Mouse (Mus musculus): ENCODE results near the gene Epb41l5. TPM values are rescaled to one million over a fixed set of nuclear protein-coding genes. Genes with fewer than 3 reads are reported as not detected.
A peak's percentile ranks its signal among the peaks of the same experiment; 100 is the strongest.

Epb41l5 gene
- polyA plus RNA-seq, 1 experiment from 2014 or later, result 45.9 TPM

DNA sequence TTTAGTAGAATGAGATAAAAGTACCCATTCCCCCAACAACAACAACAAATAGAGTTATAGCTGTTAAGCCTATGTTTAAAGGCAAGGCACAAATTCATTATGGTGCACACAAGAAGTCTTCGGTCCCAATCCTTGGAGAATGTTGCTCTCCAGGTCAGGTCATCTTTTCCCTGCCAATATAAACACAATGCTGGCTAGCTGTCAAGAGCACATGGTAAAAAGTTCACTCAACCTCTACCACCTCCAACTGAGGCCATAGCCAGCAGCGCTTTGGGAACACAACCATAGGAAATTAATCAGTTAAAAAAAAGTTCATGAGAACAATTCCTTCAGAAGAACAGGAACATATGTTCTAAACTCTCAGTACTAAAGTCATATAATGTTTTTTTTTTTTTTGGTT lies 58.8 kb downstream of the Epb41l5 start:
- Histone ChIP-seq H3K4me2 (no peak overlapping the region), H3K36me3 (no peaks in the 10 kb centered on the region), H3K4me3 (no peak overlapping the region), H3K9ac (no peak overlapping the region), H3K9me3 (no peaks in the 10 kb centered on the region), H3K4me1 (no peaks in the 10 kb centered on the region), H3K27me3 (no peaks in the 10 kb centered on the region), H3K27ac (no peak overlapping the region)
- ATAC-seq (ENCODE audit: borderline replicate concordance, extremely low read depth, low FRiP score, low TSS enrichment), result no peak
- WGBS, result 48% methylated on average over 2 of the region's 2 CpGs

DNA sequence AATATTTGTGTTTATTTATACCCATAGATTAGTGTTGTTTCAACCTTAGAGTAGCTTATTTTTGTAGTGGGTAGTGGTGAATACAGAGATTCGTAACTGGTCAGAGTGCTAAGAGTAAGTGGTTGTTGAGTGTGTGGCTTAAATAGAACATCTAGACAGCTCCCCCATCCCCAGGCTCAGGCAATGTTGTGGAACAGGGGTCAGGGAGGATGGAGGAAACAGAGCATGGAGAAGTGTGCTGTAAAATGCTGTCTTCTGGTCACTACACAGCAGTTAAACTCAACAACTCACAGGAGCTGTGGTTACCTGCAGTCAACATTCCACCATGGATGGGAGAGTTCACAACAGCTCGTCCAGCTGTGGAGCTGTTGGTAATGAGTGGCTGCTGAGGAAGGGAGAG lies 63.8 kb downstream of the Epb41l5 start:
- WGBS, result 88% methylated on average over 2 of the region's 2 CpGs

DNA sequence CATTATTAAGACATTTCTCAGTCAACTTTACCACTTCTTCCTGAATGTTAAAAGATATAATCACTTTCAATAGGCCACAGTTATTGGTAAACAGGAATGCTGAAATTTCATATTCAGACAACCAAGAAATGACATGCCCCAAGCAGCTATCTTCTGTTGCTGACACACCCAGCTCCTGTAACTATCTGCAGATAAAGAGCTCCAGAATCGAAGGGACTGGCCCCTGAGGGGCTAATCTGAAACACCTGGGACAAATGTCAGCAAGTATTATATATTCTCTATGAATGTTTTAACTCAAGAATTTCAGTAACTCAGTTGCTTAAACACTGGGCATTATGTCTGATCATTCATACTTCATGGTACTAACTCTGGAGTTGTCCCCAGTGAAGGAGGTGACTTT lies 78.7 kb downstream of the Epb41l5 start:
- no peak overlapping the region for H3K4me2 ChIP-seq
- WGBS, result 61% methylated on average over 1 of the region's 1 CpGs
- H3K4me1 ChIP-seq, result no peaks in the 10 kb centered on the region
- ATAC-seq (ENCODE audit: borderline replicate concordance, extremely low read depth, low FRiP score, low TSS enrichment), result no peak
- no peak overlapping the region for H3K27ac ChIP-seq
- H3K9me3 ChIP-seq, result no peaks in the 10 kb centered on the region
- H3K36me3 ChIP-seq, result no peaks in the 10 kb centered on the region
- no peak overlapping the region for H3K9ac ChIP-seq
- H3K27me3 ChIP-seq, result no peaks in the 10 kb centered on the region
- no peak overlapping the region for H3K4me3 ChIP-seq

More for the DNA sequence above, 63.8 kb downstream of the Epb41l5 start:
- no peak overlapping the region for H3K4me2 ChIP-seq
- H3K4me3 ChIP-seq, result no peak overlapping the region
- no peaks in the 10 kb centered on the region for H3K4me1 ChIP-seq
- H3K27ac ChIP-seq, result no peak overlapping the region
- ATAC-seq (ENCODE audit: borderline replicate concordance, extremely low read depth, low FRiP score, low TSS enrichment), result no peak
- no peaks in the 10 kb centered on the region for H3K27me3 ChIP-seq
- no peaks in the 10 kb centered on the region for H3K9me3 ChIP-seq
- no peak overlapping the region for H3K9ac ChIP-seq
- H3K36me3 ChIP-seq, result 0 out of 2 replicates have a peak, but pooled peaks cover 6% of the 10 kb centered on the region

DNA sequence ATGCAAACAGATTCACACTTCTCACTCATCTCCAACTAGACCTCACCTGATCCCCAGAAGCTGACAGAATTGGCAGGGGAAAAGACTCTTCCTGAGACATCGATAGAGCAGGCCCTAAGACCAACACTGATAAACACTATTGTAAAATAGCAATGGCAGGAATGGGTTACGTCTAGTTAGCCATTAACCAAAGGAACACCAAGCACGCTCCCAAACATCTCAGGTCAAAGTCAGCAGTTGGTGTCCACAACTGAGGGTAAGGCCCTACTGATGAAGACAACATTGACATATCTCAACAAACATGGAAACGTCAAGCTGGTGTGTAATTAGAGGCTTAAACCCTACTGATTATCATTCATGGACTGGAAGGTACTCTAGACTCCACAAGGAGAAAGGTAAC lies 83.3 kb downstream of the Epb41l5 start:
- no peak for ATAC-seq (ENCODE audit: borderline replicate concordance, extremely low read depth, low FRiP score, low TSS enrichment)
- no peak overlapping the region for H3K9ac ChIP-seq
- peaks cover 5% of the 10 kb centered on the region; the same call in 1 of the 2 replicates for H3K36me3 ChIP-seq
- no peak overlapping the region for H3K27ac ChIP-seq
- no peak overlapping the region for H3K4me3 ChIP-seq
- no peaks in the 10 kb centered on the region for H3K27me3 ChIP-seq
- no peaks in the 10 kb centered on the region for H3K4me1 ChIP-seq
- H3K4me2 ChIP-seq, result no peak overlapping the region
- H3K9me3 ChIP-seq, result no peaks in the 10 kb centered on the region
- WGBS, result 88% methylated on average over 4 of the region's 4 CpGs

DNA sequence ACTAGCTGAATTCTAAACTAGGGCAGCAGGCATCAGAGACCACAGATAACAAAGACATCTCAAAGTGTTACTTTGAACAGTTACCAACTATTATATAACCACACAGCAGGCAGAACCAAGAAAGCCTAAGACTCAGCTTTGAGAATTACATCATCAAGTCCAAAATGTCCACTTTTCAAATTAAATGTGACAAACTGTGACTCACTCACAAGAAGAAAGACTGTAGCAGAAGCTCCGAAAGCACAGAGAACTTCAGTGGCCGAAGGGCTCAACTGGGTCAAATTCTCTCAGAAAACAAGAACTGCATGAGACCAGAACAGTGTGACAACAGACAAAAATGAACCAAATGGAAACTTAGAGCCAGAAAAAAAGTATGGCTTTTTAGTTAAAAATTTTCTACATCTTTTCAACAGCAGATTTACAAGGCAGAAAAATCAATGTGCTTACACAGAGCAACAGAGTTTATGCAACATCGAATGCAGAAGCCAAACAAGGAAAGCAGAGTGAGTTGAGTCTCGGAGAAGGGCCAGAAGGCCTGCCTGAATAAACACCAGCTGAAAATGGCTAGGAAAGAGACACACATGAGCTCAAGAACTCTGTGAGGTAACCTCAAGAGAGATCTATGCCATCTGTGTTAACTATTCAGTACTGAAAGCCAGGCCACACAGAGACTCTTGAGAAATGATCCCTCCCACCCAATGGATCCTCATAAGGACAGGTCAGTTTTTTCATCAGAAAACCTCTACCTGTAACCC lies 91.0 kb downstream of the Epb41l5 start:
- H3K27me3 ChIP-seq, result no peaks in the 10 kb centered on the region
- no peak overlapping the region for H3K27ac ChIP-seq
- H3K36me3 ChIP-seq, result peaks cover 8% of the 10 kb centered on the region; the same call in 1 of the 2 replicates
- no peak overlapping the region for H3K9ac ChIP-seq
- ATAC-seq (ENCODE audit: borderline replicate concordance, extremely low read depth, low FRiP score, low TSS enrichment), result no peak
- H3K4me1 ChIP-seq, result no peaks in the 10 kb centered on the region
- 84% methylated on average over 4 of the region's 4 CpGs for WGBS
- H3K4me3 ChIP-seq, result no peak overlapping the region
- no peaks in the 10 kb centered on the region for H3K9me3 ChIP-seq
- H3K4me2 ChIP-seq, result no peak overlapping the region

DNA sequence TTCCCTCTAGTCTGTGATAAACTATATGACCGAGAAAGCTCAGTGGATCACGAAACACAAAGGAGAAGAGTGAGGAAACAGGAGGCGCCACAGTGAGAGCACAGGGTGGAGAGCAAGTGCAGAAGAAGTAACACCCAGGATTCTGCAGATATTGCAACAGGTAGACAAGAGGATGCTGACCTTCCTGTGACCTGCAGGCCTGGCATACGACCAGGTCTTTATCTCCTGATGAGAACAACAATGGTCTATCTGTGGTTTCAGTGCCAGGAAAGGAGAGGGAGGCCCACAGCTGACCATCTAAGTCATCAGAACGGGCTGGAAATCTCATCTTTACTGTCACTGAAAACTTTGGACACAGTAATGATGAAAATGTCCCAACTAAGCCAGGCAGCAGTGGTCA lies 93.1 kb downstream of the Epb41l5 start:
- 70% methylated on average over 5 of the region's 5 CpGs for WGBS
- Histone ChIP-seq H3K9me3 (no peaks in the 10 kb centered on the region), H3K9ac (no peak overlapping the region), H3K36me3 (peaks cover 4% of the 10 kb centered on the region; the same call in 1 of the 2 replicates), H3K4me1 (no peaks in the 10 kb centered on the region), H3K4me2 (no peak overlapping the region), H3K27me3 (no peaks in the 10 kb centered on the region), H3K4me3 (no peak overlapping the region), H3K27ac (no peak overlapping the region)
- ATAC-seq (ENCODE audit: borderline replicate concordance, extremely low read depth, low FRiP score, low TSS enrichment), result no peak

DNA sequence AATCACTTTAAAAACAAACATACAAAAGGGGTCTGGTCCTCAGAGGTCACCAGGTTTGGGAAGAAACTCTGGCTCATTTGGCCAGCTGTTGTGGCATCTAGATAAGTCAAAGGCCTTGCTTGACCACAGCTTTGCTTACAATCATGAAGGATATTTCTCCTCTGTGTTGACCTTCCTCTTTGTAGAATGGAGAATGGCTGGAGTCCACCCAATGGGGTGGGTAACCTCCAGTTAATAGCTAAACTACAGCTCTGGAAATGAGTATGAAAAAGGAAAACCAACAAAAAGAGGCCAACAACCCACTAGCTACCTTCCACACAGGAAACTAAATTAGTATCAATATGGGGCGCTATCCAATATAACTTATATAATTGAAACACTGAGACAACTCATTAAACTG lies 97.1 kb downstream of the Epb41l5 start:
- no peak overlapping the region for H3K4me2 ChIP-seq
- 100% methylated on average over 1 of the region's 1 CpGs for WGBS
- no peak overlapping the region for H3K4me3 ChIP-seq
- H3K9ac ChIP-seq, result no peak overlapping the region
- H3K4me1 ChIP-seq, result 0 out of 2 replicates have a peak, but pooled peaks cover 4% of the 10 kb centered on the region
- ATAC-seq (ENCODE audit: borderline replicate concordance, extremely low read depth, low FRiP score, low TSS enrichment), result no peak
- H3K9me3 ChIP-seq, result no peaks in the 10 kb centered on the region
- no peak overlapping the region for H3K27ac ChIP-seq
- peaks cover 6% of the 10 kb centered on the region; the same call in 1 of the 2 replicates for H3K36me3 ChIP-seq
- no peaks in the 10 kb centered on the region for H3K27me3 ChIP-seq

DNA sequence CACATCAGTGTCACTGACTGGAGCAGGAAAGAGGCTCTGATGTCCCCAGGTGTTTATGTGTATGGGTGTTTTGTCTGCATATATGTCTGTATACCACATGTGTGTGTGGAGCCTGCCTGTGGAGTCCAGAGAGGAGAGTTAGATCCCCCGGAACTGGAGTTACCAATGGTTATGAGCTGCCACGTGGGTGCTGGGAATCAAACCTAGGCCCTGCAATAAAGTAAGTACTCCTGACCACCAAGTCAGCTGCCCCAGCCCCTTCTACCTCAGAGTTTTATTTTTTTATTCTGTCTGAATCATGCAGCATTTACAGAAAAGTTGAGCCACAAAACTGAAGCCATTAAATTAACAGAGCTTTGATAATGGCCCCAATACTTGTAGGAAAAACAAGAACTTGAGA lies 98.7 kb downstream of the Epb41l5 start:
- WGBS, result 86% methylated on average over 2 of the region's 2 CpGs
- ATAC-seq (ENCODE audit: borderline replicate concordance, extremely low read depth, low FRiP score, low TSS enrichment), result no peak
- Histone ChIP-seq H3K9me3 (no peaks in the 10 kb centered on the region), H3K4me1 (0 out of 2 replicates have a peak, but pooled peaks cover 4% of the 10 kb centered on the region), H3K9ac (no peak overlapping the region), H3K36me3 (peaks cover 6% of the 10 kb centered on the region; the same call in 1 of the 2 replicates), H3K4me2 (no peak overlapping the region), H3K27me3 (no peaks in the 10 kb centered on the region), H3K4me3 (no peak overlapping the region), H3K27ac (no peak overlapping the region)

DNA sequence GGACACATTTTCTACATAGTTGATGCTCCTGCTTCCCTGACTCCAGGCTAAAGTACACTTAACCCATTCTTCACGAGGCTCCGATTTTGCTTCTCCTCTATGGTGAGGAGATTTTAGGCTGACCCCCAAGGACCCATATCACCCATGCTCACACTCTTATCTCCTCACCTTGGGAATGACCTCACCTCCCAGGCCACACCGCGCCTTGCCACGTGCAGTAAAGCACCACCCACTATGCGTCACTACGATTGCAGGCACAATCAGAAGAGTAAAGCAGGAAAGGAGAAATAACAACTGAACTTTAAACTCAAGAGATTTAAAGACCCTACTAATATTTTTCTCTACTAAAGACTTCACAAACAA lies 99.5 kb downstream of the Epb41l5 start:
- H3K9me3 ChIP-seq, result no peaks in the 10 kb centered on the region
- no peak overlapping the region for H3K4me2 ChIP-seq
- H3K27me3 ChIP-seq, result no peaks in the 10 kb centered on the region
- WGBS, result 81% methylated on average over 7 of the region's 7 CpGs
- H3K9ac ChIP-seq, result no peak overlapping the region
- H3K4me3 ChIP-seq, result no peak overlapping the region
- H3K4me1 ChIP-seq, result 0 out of 2 replicates have a peak, but pooled peaks cover 4% of the 10 kb centered on the region
- H3K36me3 ChIP-seq, result peaks cover 6% of the 10 kb centered on the region; the same call in 1 of the 2 replicates
- H3K27ac ChIP-seq, result no peak overlapping the region
- no peak for ATAC-seq (ENCODE audit: borderline replicate concordance, extremely low read depth, low FRiP score, low TSS enrichment)

DNA sequence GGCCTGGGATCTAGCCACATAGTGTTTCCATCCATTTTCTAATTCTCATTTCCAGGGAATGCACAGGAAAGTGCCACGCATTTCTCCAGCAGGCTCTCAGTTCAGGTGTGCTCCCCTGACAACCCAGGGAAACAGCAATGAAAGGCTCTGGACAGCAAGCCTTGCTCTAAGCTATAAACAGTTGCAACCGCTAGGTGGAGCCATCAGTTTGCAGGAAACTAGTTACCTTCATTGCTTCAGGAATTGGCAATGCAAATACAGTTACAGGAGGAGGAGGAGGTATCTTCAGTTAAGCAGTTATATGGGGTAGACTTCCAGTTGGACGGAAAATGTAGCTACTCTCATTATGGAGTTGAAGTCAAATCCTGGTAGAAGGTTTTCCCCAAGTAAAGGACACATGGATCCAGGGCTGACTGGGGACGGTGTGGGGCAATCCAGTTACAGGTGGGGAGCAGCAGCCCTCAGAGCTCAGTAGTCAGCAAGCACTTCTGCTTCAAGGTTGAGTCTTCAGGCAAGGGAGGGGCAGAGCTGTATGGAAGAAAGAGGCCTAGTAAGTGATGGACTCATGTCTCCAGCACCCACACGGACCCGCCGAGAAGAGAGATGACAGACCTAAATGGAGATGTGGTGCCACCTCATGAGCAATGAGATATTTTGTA lies 100.0 kb downstream of the Epb41l5 start:
- Histone ChIP-seq H3K9me3 (no peaks in the 10 kb centered on the region), H3K4me3 (no peak overlapping the region), H3K27ac (no peak overlapping the region), H3K4me1 (0 out of 2 replicates have a peak, but pooled peaks cover 4% of the 10 kb centered on the region), H3K4me2 (no peak overlapping the region), H3K36me3 (peaks cover 6% of the 10 kb centered on the region; the same call in 1 of the 2 replicates), H3K9ac (no peak overlapping the region), H3K27me3 (no peaks in the 10 kb centered on the region)
- WGBS, result 66% methylated on average over 7 of the region's 7 CpGs
- no peak for ATAC-seq (ENCODE audit: borderline replicate concordance, extremely low read depth, low FRiP score, low TSS enrichment)

DNA sequence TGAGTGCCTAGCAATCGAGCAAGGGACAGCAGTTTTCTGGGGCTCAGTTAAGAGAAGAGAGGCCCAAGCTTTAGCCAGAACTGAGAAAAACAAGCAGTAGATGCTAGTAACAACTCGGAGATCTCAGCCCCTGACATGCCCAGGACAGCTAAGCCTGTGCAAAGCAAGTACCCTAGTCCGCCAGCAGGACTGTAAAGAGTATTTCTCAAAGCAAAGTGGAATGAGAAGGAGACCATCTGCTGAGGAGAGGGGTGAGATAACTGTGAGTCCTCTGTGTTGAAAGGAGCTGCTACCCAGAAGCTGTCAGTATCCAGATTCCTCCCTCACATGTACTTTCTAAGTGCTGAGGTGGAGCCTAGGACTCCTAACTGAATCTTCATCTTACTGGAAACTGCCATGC lies 102.3 kb downstream of the Epb41l5 start:
- no peak overlapping the region for H3K4me3 ChIP-seq
- WGBS, result 63% methylated on average over 3 of the region's 3 CpGs
- no peaks in the 10 kb centered on the region for H3K9me3 ChIP-seq
- H3K4me1 ChIP-seq, result peaks cover 20% of the 10 kb centered on the region
- H3K9ac ChIP-seq, result no peak overlapping the region
- peak overlapping the region; percentile 44 for H3K27ac ChIP-seq
- H3K27me3 ChIP-seq, result no peaks in the 10 kb centered on the region
- H3K4me2 ChIP-seq, result no peak overlapping the region
- H3K36me3 ChIP-seq, result 0 out of 2 replicates have a peak, but pooled peaks cover 3% of the 10 kb centered on the region
- ATAC-seq (ENCODE audit: borderline replicate concordance, extremely low read depth, low FRiP score, low TSS enrichment), result peak; percentile 81; the same call in 1 of the 2 replicates

DNA sequence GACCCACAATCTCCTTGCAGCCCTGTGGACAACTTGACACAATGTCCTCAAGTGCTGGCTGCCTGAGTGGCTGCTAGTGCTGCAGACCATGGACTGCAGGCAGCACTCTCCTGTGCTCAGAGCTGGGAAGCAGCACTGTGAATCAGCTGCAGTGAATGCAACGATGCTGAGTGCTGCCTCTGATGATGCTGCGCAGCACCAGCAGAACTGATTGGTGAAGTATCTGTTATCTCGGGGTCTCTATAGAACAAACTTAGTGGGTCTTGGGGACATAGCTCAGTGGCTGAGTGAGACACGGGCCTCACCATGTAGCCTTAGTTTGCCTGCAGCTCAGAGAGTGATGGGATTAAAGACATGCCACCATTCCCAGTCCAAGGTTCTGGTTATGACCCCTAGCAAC lies 103.1 kb downstream of the Epb41l5 start:
- Histone ChIP-seq H3K4me2 (no peak overlapping the region), H3K4me1 (peaks cover 23% of the 10 kb centered on the region), H3K36me3 (0 out of 2 replicates have a peak, but pooled peaks cover 3% of the 10 kb centered on the region), H3K27ac (peak overlapping the region; percentile 44; the same call in 1 of the 2 replicates), H3K27me3 (no peaks in the 10 kb centered on the region), H3K9me3 (no peaks in the 10 kb centered on the region), H3K9ac (no peak overlapping the region), H3K4me3 (no peak overlapping the region)
- WGBS, result 79% methylated on average over 4 of the region's 4 CpGs
- no peak for ATAC-seq (ENCODE audit: borderline replicate concordance, extremely low read depth, low FRiP score, low TSS enrichment)

All from lung, embryonic 15.5 days (tissue).